Mouse (Mus musculus): ENCODE data around the gene Trim72. TPM values are rescaled to one million over a fixed set of nuclear protein-coding genes. Genes with fewer than 3 reads are reported as not detected.
"Not testable (repeated sequence)": the region's sequence is repeated elsewhere in the genome, so short reads cannot be mapped to it uniquely, and the experiment has no call there.

Gene Trim72
- polyA plus RNA-seq, 1 experiment from 2014 or later, result 0.45 TPM

DNA sequence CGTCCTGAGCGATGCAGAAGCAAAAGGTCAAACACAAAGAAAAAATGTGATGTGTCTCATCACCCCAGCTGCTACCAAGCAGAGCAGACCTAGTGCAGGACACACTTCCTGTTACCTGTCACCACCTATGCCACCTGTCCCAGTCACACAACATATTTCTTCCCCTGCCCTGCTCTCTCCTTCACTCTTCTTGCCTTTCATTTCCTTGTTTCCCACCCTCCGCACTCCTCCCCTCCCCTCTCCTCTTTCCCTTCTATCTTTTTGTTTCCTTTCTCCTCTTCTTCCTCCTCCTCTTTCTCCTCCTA is 29.2 kb downstream of the Trim72 start:
- H3K9me3 ChIP-seq, result no peaks in the 10 kb centered on the region
- WGBS, result 95% methylated on average over 3 of the region's 3 CpGs
- H3K4me1 ChIP-seq, result no peaks in the 10 kb centered on the region
- H3K4me3 ChIP-seq, result no peak overlapping the region
- H3K27me3 ChIP-seq, result no peaks in the 10 kb centered on the region
- H3K9ac ChIP-seq, result no peak overlapping the region
- ATAC-seq (ENCODE audit: insufficient number of reproducible peaks, insufficient read depth, low FRiP score, low TSS enrichment), result no peak
- H3K27ac ChIP-seq, result no peak overlapping the region
- no peak overlapping the region for H3K4me2 ChIP-seq (replicated peaks)
- no peaks in the 10 kb centered on the region for H3K36me3 ChIP-seq

GRCm38 (mm10) chr7:128033616-128034015 is 29.9 kb downstream of the Trim72 start:
- no peak for ATAC-seq (ENCODE audit: insufficient number of reproducible peaks, insufficient read depth, low FRiP score, low TSS enrichment)
- Histone ChIP-seq H3K9ac (no peak overlapping the region), H3K27ac (no peak overlapping the region), H3K4me1 (no peaks in the 10 kb centered on the region), H3K9me3 (no peaks in the 10 kb centered on the region), H3K4me3 (no peak overlapping the region), H3K4me2 (replicated peaks) (no peak overlapping the region), H3K36me3 (no peaks in the 10 kb centered on the region), H3K27me3 (no peaks in the 10 kb centered on the region)
- 80% methylated on average over 4 of the region's 4 CpGs for WGBS

- H3K36me3 ChIP-seq; H3K9me3 ChIP-seq; H3K9ac ChIP-seq; ATAC-seq (ENCODE audit: insufficient number of reproducible peaks, insufficient read depth, low FRiP score, low TSS enrichment); H3K4me2 ChIP-seq (replicated peaks); H3K27me3 ChIP-seq; H3K4me1 ChIP-seq; H3K4me3 ChIP-seq; H3K27ac ChIP-seq: not testable (repeated sequence)
- 77% methylated on average over 15 of the region's 15 CpGs for WGBS
Observed at GRCm38 (mm10) chr7:128042161-128042820, 38.5 kb downstream of the Trim72 start.

GRCm38 (mm10) chr7:128044142-128044785 is 40.5 kb downstream of the Trim72 start:
- no peaks in the 10 kb centered on the region for H3K4me1 ChIP-seq
- no peaks in the 10 kb centered on the region for H3K9me3 ChIP-seq
- WGBS, result 70% methylated on average over 4 of the region's 4 CpGs
- no peak overlapping the region for H3K27ac ChIP-seq
- no peak overlapping the region for H3K9ac ChIP-seq
- H3K4me2 ChIP-seq (replicated peaks), result no peak overlapping the region
- ATAC-seq (ENCODE audit: insufficient number of reproducible peaks, insufficient read depth, low FRiP score, low TSS enrichment), result no peak
- H3K36me3 ChIP-seq, result no peaks in the 10 kb centered on the region
- no peaks in the 10 kb centered on the region for H3K27me3 ChIP-seq
- H3K4me3 ChIP-seq, result no peak overlapping the region

GRCm38 (mm10) chr7:128045640-128046039 is 41.9 kb downstream of the Trim72 start:
- ATAC-seq (ENCODE audit: insufficient number of reproducible peaks, insufficient read depth, low FRiP score, low TSS enrichment), result no peak
- Histone ChIP-seq H3K4me3 (no peak overlapping the region), H3K9ac (no peak overlapping the region), H3K36me3 (no peaks in the 10 kb centered on the region), H3K27me3 (no peaks in the 10 kb centered on the region), H3K27ac (no peak overlapping the region), H3K9me3 (no peaks in the 10 kb centered on the region), H3K4me2 (replicated peaks) (no peak overlapping the region), H3K4me1 (no peaks in the 10 kb centered on the region)
- WGBS, result 77% methylated on average over 2 of the region's 2 CpGs

- H3K4me1 ChIP-seq, result no peaks in the 10 kb centered on the region
- 94% methylated on average over 4 of the region's 4 CpGs for WGBS
- no peak overlapping the region for H3K4me2 ChIP-seq (replicated peaks)
- no peaks in the 10 kb centered on the region for H3K9me3 ChIP-seq
- H3K27ac ChIP-seq, result no peak overlapping the region
- no peak overlapping the region for H3K9ac ChIP-seq
- no peaks in the 10 kb centered on the region for H3K36me3 ChIP-seq
- no peak for ATAC-seq (ENCODE audit: insufficient number of reproducible peaks, insufficient read depth, low FRiP score, low TSS enrichment)
- H3K27me3 ChIP-seq, result no peaks in the 10 kb centered on the region
- no peak overlapping the region for H3K4me3 ChIP-seq
Observed at GRCm38 (mm10) chr7:128048819-128049218, 45.1 kb downstream of the Trim72 start.

GRCm38 (mm10) chr7:128049254-128049653 is 45.5 kb downstream of the Trim72 start:
- H3K4me3 ChIP-seq, result no peak overlapping the region
- H3K4me2 ChIP-seq (replicated peaks), result no peak overlapping the region
- no peaks in the 10 kb centered on the region for H3K4me1 ChIP-seq
- ATAC-seq (ENCODE audit: insufficient number of reproducible peaks, insufficient read depth, low FRiP score, low TSS enrichment), result no peak
- no peaks in the 10 kb centered on the region for H3K36me3 ChIP-seq
- H3K27me3 ChIP-seq, result no peaks in the 10 kb centered on the region
- no peaks in the 10 kb centered on the region for H3K9me3 ChIP-seq
- H3K27ac ChIP-seq, result no peak overlapping the region
- H3K9ac ChIP-seq, result no peak overlapping the region
- 81% methylated on average over 2 of the region's 2 CpGs for WGBS

- H3K4me1 ChIP-seq, result no peaks in the 10 kb centered on the region
- no peak overlapping the region for H3K9ac ChIP-seq
- no peaks in the 10 kb centered on the region for H3K36me3 ChIP-seq
- no peak for ATAC-seq (ENCODE audit: insufficient number of reproducible peaks, insufficient read depth, low FRiP score, low TSS enrichment)
- no peaks in the 10 kb centered on the region for H3K9me3 ChIP-seq
- H3K27me3 ChIP-seq, result no peaks in the 10 kb centered on the region
- 61% methylated on average over 4 of the region's 4 CpGs for WGBS
- no peak overlapping the region for H3K27ac ChIP-seq
- H3K4me3 ChIP-seq, result no peak overlapping the region
- no peak overlapping the region for H3K4me2 ChIP-seq (replicated peaks)
Observed at GRCm38 (mm10) chr7:128050739-128051138, 47.0 kb downstream of the Trim72 start.

DNA sequence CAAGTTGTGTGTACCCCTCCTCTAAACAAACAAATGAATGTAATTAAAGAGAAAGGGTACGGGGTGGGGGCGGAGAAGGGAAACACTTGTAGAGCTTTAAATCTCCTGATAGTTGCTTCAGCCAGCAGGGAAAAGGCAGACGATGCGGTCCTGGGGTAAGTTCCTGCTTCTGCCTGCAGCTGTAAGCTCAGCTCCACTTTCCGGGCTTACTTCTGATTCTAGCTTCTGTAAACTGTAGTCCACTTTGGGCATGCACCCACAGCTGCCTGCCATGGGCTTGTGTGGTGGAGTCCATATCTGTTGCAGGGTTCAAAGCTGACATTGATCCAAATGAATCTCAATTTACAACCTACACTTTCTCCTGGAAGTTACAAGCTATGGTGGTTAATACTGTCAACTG is 49.3 kb downstream of the Trim72 start:
- WGBS, result 84% methylated on average over 5 of the region's 5 CpGs
- Histone ChIP-seq H3K9ac (no peak overlapping the region), H3K9me3 (no peaks in the 10 kb centered on the region), H3K36me3 (no peaks in the 10 kb centered on the region), H3K4me2 (replicated peaks) (no peak overlapping the region), H3K4me1 (no peaks in the 10 kb centered on the region), H3K27me3 (no peaks in the 10 kb centered on the region), H3K27ac (no peak overlapping the region), H3K4me3 (no peak overlapping the region)
- no peak for ATAC-seq (ENCODE audit: insufficient number of reproducible peaks, insufficient read depth, low FRiP score, low TSS enrichment)

- Histone ChIP-seq H3K4me1 (no peaks in the 10 kb centered on the region), H3K9ac (no peak overlapping the region), H3K4me3 (no peak overlapping the region), H3K27ac (no peak overlapping the region), H3K9me3 (no peaks in the 10 kb centered on the region), H3K4me2 (replicated peaks) (no peak overlapping the region), H3K27me3 (no peaks in the 10 kb centered on the region), H3K36me3 (no peaks in the 10 kb centered on the region)
- WGBS, result 78% methylated on average over 3 of the region's 3 CpGs
- no peak for ATAC-seq (ENCODE audit: insufficient number of reproducible peaks, insufficient read depth, low FRiP score, low TSS enrichment)
Observed at GRCm38 (mm10) chr7:128056917-128057444, 53.2 kb downstream of the Trim72 start.

GRCm38 (mm10) chr7:128057860-128058259 is 54.1 kb downstream of the Trim72 start:
- no peak overlapping the region for H3K27ac ChIP-seq
- no peaks in the 10 kb centered on the region for H3K27me3 ChIP-seq
- no peak overlapping the region for H3K4me2 ChIP-seq (replicated peaks)
- no peak overlapping the region for H3K4me3 ChIP-seq
- ATAC-seq (ENCODE audit: insufficient number of reproducible peaks, insufficient read depth, low FRiP score, low TSS enrichment), result no peak
- H3K9me3 ChIP-seq, result no peaks in the 10 kb centered on the region
- no peaks in the 10 kb centered on the region for H3K36me3 ChIP-seq
- H3K4me1 ChIP-seq, result no peaks in the 10 kb centered on the region
- H3K9ac ChIP-seq, result no peak overlapping the region
- 80% methylated on average over 8 of the region's 8 CpGs for WGBS

DNA sequence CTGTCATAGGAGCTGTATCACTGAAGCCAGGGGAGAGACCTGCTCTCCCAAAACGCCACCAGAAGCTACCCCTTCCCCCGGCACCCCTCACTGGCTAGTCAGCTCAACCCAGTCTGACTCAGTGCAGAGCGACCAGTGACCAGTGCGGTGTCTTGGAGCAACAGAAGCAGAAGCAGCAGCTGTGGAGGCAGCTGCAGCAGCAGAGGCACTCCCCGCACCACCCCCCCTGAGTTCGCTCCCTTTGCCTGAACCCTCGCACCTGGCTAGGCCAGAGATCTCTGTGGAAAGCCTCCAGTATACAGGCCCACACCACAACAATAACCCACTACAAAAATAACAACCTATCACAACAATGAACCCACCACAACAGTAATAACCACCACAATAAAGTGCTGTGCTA is 54.8 kb downstream of the Trim72 start:
- H3K4me3 ChIP-seq, result no peak overlapping the region
- 73% methylated on average over 7 of the region's 7 CpGs for WGBS
- no peak overlapping the region for H3K27ac ChIP-seq
- H3K4me2 ChIP-seq (replicated peaks), result no peak overlapping the region
- H3K36me3 ChIP-seq, result no peaks in the 10 kb centered on the region
- no peaks in the 10 kb centered on the region for H3K4me1 ChIP-seq
- H3K27me3 ChIP-seq, result no peaks in the 10 kb centered on the region
- no peak overlapping the region for H3K9ac ChIP-seq
- H3K9me3 ChIP-seq, result no peaks in the 10 kb centered on the region
- ATAC-seq (ENCODE audit: insufficient number of reproducible peaks, insufficient read depth, low FRiP score, low TSS enrichment), result no peak
